Mouse (Mus musculus) G1E (cell line): ENCODE results near the gene Lmf2. TPM values are rescaled to one million over a fixed set of nuclear protein-coding genes. Genes with fewer than 3 reads are reported as not detected.

Experiments used
- ATAC-seq: 2 replicates; pipeline ENCODE4 v1.8.0; 2016; ENCODE audit warnings: mild to moderate bottlenecking; ENCODE audit not compliant: insufficient number of reproducible peaks, poor library complexity, low FRiP score, severe bottlenecking; ENCODE audit errors: extremely low read depth
- DNase-seq: peaks from one replicate; pipeline ENCODE4 v3.0.0; 2012; ENCODE audit warnings: low spot score
- H3K27me3 ChIP-seq: 2 replicates; pipeline ENCODE4 v1.6.1; 2012; ENCODE audit warnings: mild to moderate bottlenecking, low read length, inconsistent platforms; ENCODE audit not compliant: insufficient read depth
- H3K36me3 ChIP-seq: replicated peaks from 2 replicates; pipeline ENCODE3; 2012; ENCODE audit warnings: mild to moderate bottlenecking, inconsistent platforms
- H3K4me1 ChIP-seq: 2 replicates; pipeline ENCODE4 v1.6.1; 2012; ENCODE audit warnings: low read depth, low read length, inconsistent platforms, mixed read lengths; ENCODE audit not compliant: insufficient read depth
- H3K4me3 ChIP-seq: 2 replicates; pipeline ENCODE4 v1.5.1; 2012; ENCODE audit warnings: low read depth, mild to moderate bottlenecking, inconsistent platforms, low read length, moderate library complexity, mixed read lengths
- H3K9me3 ChIP-seq: replicated peaks from 2 replicates; pipeline ENCODE4 v1.6.1; 2012; ENCODE audit warnings: inconsistent platforms
- CTCF ChIP-seq: IDR thresholded peaks from 2 replicates; pipeline ENCODE4 v1.5.1; 2012; ENCODE audit warnings: low read depth, low read length, inconsistent platforms, mixed read lengths
- GATA1 ChIP-seq: IDR thresholded peaks from 2 replicates; pipeline ENCODE4 v1.6.1; 2012; ENCODE audit warnings: borderline replicate concordance, low read length, inconsistent platforms, mixed read lengths
- GATA2 ChIP-seq: IDR thresholded peaks from 2 replicates; pipeline ENCODE4 v1.6.1; 2012; ENCODE audit warnings: low read depth, low read length, inconsistent platforms, borderline replicate concordance
- POLR2AphosphoS5 ChIP-seq: IDR thresholded peaks from 2 replicates; pipeline ENCODE4 v1.6.1; 2012; ENCODE audit warnings: low read depth, low read length, inconsistent platforms; ENCODE audit not compliant: insufficient replicate concordance
- TAL1 ChIP-seq: conservative IDR thresholded peaks from 2 replicates; pipeline ENCODE4 v1.6.1; 2012; ENCODE audit warnings: low read depth, low read length, inconsistent platforms, mixed read lengths
- polyA plus RNA-seq: library from polyadenylated mRNA; stranded (reverse); fragments of >175 nt; gene quantifications from 2 replicates; pipeline ENCODE4 v1.2.3, GENCODE M21; 2012
- total RNA-seq, 2 experiments: library from RNA; stranded (forward) in 1 of 2; stranded (reverse) in 1 of 2; fragments of 200-1000 nt in 1 of 2; fragments of >200 nt in 1 of 2; fragmentation: Nextera tagmentation in 1 of 2; gene quantifications; 2 replicates each; pipeline ENCODE4 v1.2.3; 2014 to 2017

The Lmf2 gene
- total and polyA plus RNA-seq, 3 experiments = 13.7 to 125 (median 42.7) TPM

DNA sequence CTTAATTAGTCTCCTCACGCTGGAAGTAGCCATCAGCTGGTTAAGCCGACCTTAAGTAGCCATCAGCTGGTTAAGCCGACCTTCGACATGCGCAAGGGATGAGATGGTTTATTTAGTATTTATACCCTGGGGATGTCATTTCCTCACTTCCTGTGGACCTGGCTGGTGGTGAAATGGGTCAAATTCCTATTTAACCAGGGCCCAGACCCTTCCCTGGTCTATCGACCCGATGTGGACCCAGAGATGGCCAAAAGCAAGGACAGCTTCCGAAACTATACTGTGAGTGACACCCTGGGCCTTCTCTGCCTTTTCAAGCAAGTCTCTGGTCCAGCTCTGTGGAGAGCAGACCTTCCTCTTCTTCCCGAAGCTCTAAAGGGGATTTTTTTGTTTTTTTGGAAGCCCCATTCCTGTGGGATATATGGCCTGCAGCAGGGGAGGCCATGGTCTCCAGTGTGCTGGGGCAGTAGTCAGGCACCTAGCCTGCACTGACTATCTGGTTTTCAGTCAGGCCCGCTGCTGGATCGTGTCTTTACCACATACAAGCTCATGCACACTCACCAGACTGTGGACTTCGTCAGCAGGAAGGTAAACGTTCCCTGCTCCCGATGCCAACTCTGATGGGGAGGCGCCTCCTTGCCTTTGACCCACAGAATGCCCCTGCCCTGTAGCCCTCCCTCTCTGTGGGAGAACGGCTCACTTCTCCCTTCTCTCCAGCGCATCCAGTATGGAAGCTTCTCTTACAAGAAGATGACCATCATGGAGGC, 20.5 kb downstream of the Lmf2 start:
- DNase-seq = no peak
- Histone ChIP-seq H3K9me3 (no peaks in the 10 kb centered on the region), H3K27me3 (peaks cover 27% of the 10 kb centered on the region), H3K36me3 (no peaks in the 10 kb centered on the region), H3K4me3 (no peak overlapping the region), H3K4me1 (peaks cover 5% of the 10 kb centered on the region)
- ATAC-seq = no peak
- no peak for TF ChIP-seq POLR2AphosphoS5
- no peak for TF ChIP-seq TAL1
- no peak for TF ChIP-seq GATA1
- TF ChIP-seq GATA2 = no peak
- TF ChIP-seq CTCF = no peak

GRCm38 (mm10) chr15:89334271-89334670, 21.2 kb downstream of the Lmf2 start, which contains the start of gene Miox:
Miox (plus strand) TSS chr15:89334398.
- no peaks in the 10 kb centered on the region for H3K36me3 ChIP-seq
- H3K27me3 ChIP-seq = peaks cover 27% of the 10 kb centered on the region
- DNase-seq (no peak), ATAC-seq (no peak)
- no peaks in the 10 kb centered on the region for H3K4me1 ChIP-seq
- TF ChIP-seq GATA2 = no peak
- no peak for TF ChIP-seq GATA1
- TF ChIP-seq POLR2AphosphoS5 = no peak
- TF ChIP-seq TAL1 = no peak
- no peak for TF ChIP-seq CTCF
- no peak within 1 kb of the TSS for H3K4me3 ChIP-seq
- H3K9me3 ChIP-seq = no peaks in the 10 kb centered on the region

DNA sequence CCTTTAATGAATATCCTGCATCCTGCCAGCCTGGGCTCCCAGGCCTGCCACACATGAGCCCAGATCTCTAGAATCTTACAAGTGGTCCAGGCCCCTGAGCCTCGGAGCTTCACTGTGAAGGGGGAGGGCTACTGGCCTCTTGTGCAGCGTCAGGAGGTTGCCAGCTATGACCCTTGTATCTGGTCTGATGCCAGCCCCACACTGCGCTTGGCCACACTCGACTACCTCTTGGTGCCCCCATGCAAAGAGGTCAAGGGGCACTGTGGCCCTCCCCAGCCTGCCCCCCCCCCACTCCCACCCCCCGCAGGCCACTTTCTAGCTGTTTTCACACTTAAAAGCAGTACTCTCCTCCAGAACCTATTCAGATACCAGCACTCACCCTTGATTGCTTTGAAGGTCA, 29.0 kb downstream of the Lmf2 start:
- ATAC-seq (no peak), DNase-seq (no peak)
- H3K4me3 ChIP-seq = no peak overlapping the region
- TF ChIP-seq GATA2 = no peak
- no peak for TF ChIP-seq CTCF
- TF ChIP-seq GATA1 = no peak
- TF ChIP-seq POLR2AphosphoS5 = no peak
- TF ChIP-seq TAL1 = no peak
- peaks cover 41% of the 10 kb centered on the region for H3K27me3 ChIP-seq
- H3K36me3 ChIP-seq = no peaks in the 10 kb centered on the region
- no peaks in the 10 kb centered on the region for H3K9me3 ChIP-seq
- no peaks in the 10 kb centered on the region; the same call in 1 of the 2 replicates for H3K4me1 ChIP-seq

- TF ChIP-seq POLR2AphosphoS5 (no peak), GATA2 (no peak), GATA1 (no peak), TAL1 (no peak), CTCF (no peak)
- no peak for ATAC-seq
- Histone ChIP-seq H3K4me1 (peaks cover 6% of the 10 kb centered on the region; the same call in 1 of the 2 replicates), H3K36me3 (no peaks in the 10 kb centered on the region), H3K27me3 (peaks cover 48% of the 10 kb centered on the region), H3K9me3 (no peaks in the 10 kb centered on the region), H3K4me3 (no peak overlapping the region)
- DNase-seq = no peak
Measured at GRCm38 (mm10) chr15:89323656-89324055, 31.8 kb downstream of the Lmf2 start.

DNA sequence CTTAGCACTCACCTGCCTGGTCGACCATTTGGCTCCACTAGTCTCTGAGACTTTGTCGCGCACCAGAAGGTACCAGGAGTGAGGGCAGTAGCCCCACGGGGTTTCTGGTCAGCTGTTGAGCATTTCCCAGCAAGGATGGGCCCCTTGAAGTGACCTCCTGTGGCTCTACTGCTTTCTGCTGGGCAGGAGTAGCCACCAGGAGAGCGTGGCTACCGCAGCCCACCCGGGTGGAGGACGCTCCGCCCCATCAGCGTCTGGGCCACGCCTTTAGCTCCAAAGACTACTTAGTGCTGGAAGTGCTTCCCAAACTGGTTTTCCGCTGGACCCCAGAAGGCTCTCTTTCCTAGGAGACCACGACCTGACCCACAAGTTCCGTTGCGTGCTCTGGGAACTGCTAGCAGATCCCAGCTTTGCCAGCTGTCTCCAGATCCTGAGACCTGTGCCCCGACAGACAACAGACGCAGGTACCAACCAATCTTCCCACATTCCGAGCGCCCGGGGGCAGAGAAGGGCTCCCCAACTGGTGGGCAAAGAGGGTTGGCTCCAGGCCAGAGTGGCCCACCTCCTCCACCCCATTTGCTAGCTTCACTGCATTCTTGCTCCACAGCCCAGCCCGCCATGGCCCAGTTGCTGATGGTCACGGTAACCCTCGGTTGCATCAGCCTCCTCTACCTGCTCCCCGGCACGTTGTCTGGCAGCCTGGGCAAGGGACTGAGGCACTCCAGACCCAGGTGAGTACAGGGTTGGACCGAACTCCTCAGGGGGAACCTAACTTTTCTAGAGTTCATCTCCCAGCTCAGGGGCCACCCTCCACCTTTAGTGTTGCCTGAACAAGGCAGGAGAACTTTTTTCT, 32.6 kb downstream of the Lmf2 start, which contains the start of gene Adm2:
Gene Adm2 (plus strand): TSS at position 51 of the 853 bp plus-strand sequence.
- ATAC-seq (no peak), DNase-seq (no peak)
- peaks cover 6% of the 10 kb centered on the region; the same call in 1 of the 2 replicates for H3K4me1 ChIP-seq
- H3K4me3 ChIP-seq = no peak within 1 kb of the TSS
- H3K9me3 ChIP-seq = no peaks in the 10 kb centered on the region
- H3K36me3 ChIP-seq = no peaks in the 10 kb centered on the region
- TF ChIP-seq GATA1 (no peak), GATA2 (no peak), CTCF (no peak), TAL1 (no peak), POLR2AphosphoS5 (no peak)
- peaks cover 43% of the 10 kb centered on the region for H3K27me3 ChIP-seq

DNA sequence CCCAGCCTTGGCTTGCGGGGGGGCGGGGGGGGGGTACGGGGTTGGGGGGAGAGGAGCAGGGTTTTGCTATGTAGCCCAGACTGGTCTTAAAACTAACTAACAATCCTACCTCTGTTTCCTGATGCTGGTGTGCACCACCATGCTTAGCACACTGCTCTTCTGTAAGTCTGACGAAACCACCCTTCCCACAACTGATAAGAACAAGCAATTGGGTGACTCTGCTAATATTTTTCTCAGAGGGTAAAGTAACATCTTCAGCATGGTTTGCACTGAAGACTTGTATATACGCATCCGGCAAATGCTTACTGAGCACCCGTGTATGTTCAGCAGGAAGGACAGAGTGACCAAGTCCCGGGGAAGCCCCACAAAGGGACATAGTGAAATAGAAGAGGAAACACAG, 34.2 kb downstream of the Lmf2 start:
- Histone ChIP-seq H3K4me1 (peaks cover 7% of the 10 kb centered on the region; the same call in 1 of the 2 replicates), H3K27me3 (peaks cover 32% of the 10 kb centered on the region), H3K36me3 (no peaks in the 10 kb centered on the region), H3K4me3 (no peak overlapping the region), H3K9me3 (no peaks in the 10 kb centered on the region)
- DNase-seq = no peak
- TF ChIP-seq GATA1 (no peak), TAL1 (no peak), CTCF (no peak), GATA2 (no peak), POLR2AphosphoS5 (no peak)
- ATAC-seq = no peak
